Mouse (Mus musculus) splenic B cell, adult 2 months (primary cell): ENCODE data around the gene Matn1.

ENCODE experiments used
- DNase-seq: peaks from one replicate; pipeline ENCODE4 v3.0.0-alpha.2; 2011; ENCODE audit warnings: low read depth, low spot score
- H3K27me3 ChIP-seq: 2 replicates; pipeline ENCODE4 v1.6.1; 2012; ENCODE audit warnings: mild to moderate bottlenecking, low read length, moderate library complexity, mixed read lengths; ENCODE audit not compliant: control insufficient read depth, poor library complexity, insufficient read depth, severe bottlenecking
- H3K36me3 ChIP-seq: 2 replicates; pipeline ENCODE4 v1.6.1; 2012; ENCODE audit warnings: mild to moderate bottlenecking, low read length, moderate library complexity, mixed read lengths; ENCODE audit not compliant: control insufficient read depth, poor library complexity, insufficient read depth, severe bottlenecking

Matn1 gene

DNA sequence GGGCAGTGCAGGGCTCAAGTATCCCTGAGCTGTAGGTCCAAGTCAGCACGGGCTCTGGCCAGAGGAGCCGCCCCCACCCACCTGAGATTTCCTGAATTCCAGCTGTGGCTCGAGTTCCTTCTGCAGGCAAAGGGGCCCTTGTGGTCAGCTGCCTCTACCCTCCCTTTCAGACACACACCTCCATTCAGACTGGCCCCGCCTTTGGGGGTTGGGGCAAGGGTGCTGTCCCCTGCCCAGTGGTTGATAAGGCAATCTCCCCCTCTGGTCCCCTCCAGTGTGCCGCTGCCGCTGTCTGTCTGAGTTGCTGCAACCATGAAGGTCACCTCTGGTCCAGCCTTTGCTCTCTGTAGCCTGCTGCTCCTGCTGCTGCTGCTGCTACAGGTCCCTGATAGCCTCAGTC is at the start of gene Matn1:
Matn1 (plus strand) TSS at position 274 of the 400 bp plus-strand sequence.
- Histone ChIP-seq H3K27me3 (no peaks in the 10 kb centered on the region), H3K36me3 (no peaks in the 10 kb centered on the region)
- DNase-seq: no peak

DNA sequence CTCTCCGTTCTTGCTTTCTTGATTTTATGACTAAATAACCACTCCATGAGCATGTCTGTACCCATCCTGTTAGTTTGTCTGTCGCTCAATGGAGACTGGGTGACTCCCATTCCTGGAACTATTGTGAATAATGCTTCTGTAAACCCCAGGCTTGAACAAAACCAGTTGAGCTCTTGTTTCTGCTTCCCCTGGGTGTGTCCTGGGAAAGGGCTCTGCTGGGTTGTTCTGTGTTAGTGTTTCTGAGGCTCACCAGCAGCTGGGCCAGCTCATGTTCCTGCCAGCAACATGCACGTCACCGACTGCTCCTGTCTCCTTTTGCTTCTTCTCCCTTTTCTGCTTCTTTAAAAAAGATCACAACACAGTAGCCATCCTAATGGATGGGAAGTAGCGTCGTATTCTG is 48.5 kb upstream of the Matn1 start:
- no peaks in the 10 kb centered on the region for H3K27me3 ChIP-seq
- DNase-seq: no peak
- H3K36me3 ChIP-seq: no peaks in the 10 kb centered on the region

DNA sequence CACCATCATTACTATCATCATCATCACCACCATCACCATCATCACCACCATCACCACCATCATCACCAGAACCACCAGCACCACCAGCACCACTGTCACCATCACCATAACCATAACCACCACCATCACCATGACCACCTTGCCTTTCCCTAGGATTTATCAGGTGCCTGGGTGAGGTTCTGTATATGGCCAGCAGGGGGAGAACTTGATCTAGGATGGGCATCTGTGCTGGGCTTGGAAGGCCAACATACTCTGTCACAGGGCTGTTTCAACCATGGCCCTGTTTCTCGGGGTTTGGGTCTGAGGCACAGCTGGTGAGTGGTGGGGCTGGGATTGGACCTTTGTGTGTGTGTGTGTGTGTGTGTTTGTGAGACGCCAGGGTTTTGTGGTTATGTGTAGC is 47.8 kb upstream of the Matn1 start:
- Histone ChIP-seq H3K36me3 (no peaks in the 10 kb centered on the region), H3K27me3 (no peaks in the 10 kb centered on the region)
- peak; percentile 87 for DNase-seq

DNA sequence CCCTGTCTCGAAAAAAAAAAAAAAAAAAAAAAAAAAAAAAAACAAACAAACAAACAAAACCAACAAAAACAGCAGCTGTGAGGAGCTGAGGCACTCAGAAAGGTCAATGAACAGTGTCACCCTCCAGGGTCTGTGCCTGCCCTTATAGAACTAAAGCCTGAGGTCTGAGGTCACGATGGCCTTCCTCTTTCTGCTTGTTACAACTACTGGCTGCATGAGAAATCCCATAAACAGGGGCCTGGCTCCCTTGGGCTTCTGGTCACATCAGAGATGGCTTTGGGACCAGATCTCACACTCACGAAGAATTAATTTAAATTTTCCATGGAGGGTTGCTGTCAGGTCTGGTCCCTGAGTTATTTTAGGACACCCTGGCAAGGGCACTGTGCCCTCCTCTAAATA is 44.8 kb upstream of the Matn1 start:
- peak; percentile 71 for DNase-seq
- H3K36me3 ChIP-seq: no peaks in the 10 kb centered on the region

DNA sequence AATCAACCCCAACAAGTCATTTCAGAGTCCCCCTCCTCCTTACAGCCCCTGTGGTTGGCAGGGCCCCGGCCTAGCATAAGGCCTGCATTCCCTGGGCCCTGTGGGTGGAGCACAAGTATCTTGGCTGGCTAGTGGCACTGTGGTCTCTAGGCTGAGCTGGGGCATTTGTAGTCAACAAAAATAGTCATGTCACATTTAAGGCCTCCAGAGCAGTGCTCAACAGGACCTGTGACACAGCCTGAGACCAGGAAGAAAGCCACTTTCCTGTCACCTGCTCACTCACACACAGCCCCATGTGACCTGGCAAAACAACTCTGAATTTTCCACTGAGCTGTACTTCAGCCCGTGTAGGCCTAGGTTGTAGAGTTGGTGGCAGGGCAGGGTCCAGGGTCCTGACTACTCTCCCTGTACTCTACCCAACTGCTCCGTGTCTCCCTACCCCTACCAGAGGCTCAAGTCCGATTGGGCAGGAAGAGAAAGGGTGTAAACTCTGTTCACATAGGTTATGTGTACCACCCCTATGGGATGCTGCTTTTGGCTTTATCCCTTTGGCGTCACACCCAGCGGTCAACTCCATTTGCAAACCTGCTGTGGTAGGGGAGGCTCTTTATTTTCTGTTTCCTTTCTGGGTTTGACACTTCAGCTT is 44.3 kb upstream of the Matn1 start:
- Histone ChIP-seq H3K27me3 (no peaks in the 10 kb centered on the region), H3K36me3 (no peaks in the 10 kb centered on the region)
- peak; percentile 90 for DNase-seq

More for the DNA sequence above, 44.8 kb upstream of the Matn1 start:
- no peaks in the 10 kb centered on the region for H3K27me3 ChIP-seq

DNA sequence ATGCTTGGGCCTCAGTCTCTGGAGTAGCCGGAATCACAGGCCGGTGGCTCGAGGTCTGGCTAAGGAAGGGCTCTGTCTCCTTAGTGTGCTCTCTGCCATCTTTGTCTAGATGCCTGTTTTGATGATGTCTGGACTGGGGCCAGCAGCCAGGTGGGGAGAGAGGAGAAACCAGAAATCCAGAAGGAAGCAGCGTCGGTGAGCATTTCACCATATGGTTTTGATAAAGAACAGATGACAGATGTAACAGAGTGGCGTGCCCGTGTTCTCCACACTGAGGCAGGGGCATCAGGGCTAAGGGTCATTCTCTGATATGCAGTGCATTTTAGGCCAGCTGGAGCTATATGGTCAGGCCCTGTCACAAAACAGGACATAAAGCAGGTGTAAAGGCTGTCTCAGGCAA is 43.4 kb upstream of the Matn1 start:
- DNase-seq: no peak
- H3K27me3 ChIP-seq: no peaks in the 10 kb centered on the region
- no peaks in the 10 kb centered on the region for H3K36me3 ChIP-seq

DNA sequence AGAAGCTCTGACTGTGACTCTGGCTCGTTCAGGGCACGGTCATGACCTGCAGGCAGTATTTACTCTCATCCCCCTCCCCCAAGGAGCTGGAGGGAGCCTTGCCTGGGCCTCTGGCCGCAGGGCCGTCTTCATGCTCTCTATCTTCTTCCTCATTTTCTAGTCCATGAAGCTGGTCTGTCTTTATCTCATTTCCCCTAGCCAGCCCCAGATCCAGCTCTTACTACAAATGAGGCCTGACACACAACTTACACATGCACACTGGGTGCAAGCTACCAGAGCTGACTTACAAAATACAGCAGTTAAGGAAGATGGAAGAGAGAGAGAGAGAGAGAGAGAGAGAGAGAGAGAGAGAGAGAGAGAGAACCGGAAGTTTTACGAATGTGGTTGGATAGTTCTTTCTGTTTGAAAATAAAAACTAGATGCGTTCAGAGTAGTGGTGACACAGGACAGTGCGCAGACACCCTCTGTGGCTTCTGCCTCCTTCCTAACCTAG is 41.9 kb upstream of the Matn1 start:
- no peaks in the 10 kb centered on the region for H3K27me3 ChIP-seq
- DNase-seq: peak; percentile 69
- H3K36me3 ChIP-seq: no peaks in the 10 kb centered on the region

DNA sequence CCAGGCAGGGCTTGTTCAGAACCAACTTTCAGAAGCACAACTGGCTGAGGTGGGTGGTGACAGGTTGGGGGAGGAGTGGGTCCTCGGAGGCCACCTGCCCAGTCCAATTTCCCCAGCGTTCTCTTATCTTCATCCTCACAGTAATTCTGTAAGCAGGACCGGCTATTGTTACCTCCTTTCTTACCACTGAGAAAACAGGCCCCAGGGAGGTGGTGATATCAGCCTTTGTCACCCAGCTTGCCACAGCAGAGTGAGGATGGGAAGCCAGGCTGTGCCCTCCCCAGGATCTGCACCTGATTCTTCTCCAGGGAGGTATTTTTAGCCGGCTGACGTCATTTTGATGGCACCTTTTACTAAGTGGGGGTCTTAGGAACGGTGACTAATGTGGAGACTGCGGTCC is 39.2 kb upstream of the Matn1 start:
- Histone ChIP-seq H3K27me3 (no peaks in the 10 kb centered on the region), H3K36me3 (no peaks in the 10 kb centered on the region)
- no peak for DNase-seq

DNA sequence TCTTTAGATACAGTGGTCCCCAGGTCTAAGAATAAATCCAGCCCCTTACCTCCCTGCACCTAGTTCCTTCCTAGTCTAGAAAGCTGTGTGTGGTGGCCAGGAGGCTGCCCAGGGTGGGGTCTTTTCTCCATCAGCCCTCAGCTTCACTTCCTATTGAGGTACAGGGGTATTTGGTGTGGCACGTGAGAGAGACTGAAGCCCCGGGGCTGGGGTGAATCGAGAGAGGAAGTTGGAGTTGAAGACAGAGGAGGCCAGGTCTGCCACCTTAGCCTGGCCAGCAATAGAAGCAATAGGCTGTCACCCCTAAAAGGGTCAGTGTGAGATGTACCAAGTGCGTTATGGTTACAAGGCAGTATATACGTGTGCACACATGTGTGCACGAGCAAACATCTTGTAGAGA is 38.3 kb upstream of the Matn1 start:
- peak; percentile 47 for DNase-seq
- H3K27me3 ChIP-seq: no peaks in the 10 kb centered on the region
- H3K36me3 ChIP-seq: no peaks in the 10 kb centered on the region

DNA sequence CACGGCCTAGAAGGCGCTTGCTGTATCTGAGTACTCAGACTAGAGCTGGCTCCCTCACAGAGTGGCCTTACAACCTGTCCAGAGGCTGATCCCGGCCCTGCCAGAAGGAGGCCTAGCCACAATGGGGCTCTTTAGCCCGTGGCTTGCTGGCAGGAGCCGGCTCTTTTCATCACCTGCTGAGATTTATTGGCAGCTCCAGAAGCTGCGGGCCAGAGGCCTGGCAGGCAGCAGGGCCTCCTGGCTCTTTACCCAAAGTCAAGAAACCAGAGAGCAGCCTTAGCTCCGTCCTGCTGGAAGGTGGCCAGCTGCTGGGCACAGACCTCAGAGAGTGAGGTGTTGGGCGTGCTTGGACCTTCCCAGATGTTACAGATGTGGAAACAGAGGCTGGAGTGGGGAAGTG is 37.9 kb upstream of the Matn1 start:
- no peak for DNase-seq

DNA sequence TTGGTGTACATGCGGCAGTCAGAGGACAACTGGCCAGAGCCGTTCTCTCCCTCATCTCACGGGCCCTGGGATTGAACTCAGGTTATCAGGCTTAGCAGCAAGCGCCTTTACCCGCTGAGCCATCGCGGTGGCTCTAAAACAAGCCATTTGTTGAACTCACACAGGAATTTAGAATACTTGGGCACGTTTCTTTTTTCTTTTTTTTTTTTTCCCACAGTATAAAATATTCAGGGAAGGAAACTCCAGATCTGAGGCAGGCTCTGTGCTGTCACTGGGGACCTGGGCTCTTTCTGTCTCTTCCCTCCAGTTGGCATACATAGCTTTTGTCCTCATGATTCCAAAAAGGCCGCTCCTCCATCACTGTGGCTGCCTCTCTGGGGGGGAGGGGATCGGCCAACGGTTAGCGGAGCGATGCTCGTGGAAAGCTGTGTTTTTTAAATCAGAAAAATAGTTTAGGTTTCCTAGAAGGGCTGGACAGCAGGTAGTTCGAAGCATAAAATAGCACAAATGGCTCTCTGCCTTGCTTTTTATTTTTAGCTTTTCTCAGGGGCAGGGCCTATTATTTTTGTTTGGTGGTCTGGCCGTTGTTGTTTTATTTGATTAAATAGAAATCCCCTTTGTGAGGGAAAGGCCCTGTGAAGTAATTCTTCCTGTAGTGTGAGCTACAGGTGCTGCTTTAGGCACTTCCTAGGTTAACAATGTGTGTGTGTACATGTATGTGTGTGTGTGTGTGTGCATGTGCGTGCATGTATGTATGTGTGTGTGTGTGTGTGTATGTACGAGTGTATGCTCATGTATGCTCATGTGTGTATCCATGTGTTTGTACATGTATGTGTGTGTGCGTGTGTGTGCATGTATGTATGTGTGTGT is 36.8 kb upstream of the Matn1 start:
- no peaks in the 10 kb centered on the region for H3K36me3 ChIP-seq
- peak; percentile 62 for DNase-seq
- no peaks in the 10 kb centered on the region for H3K27me3 ChIP-seq

More for the DNA sequence above, 37.9 kb upstream of the Matn1 start:
- Histone ChIP-seq H3K36me3 (no peaks in the 10 kb centered on the region), H3K27me3 (no peaks in the 10 kb centered on the region)

DNA sequence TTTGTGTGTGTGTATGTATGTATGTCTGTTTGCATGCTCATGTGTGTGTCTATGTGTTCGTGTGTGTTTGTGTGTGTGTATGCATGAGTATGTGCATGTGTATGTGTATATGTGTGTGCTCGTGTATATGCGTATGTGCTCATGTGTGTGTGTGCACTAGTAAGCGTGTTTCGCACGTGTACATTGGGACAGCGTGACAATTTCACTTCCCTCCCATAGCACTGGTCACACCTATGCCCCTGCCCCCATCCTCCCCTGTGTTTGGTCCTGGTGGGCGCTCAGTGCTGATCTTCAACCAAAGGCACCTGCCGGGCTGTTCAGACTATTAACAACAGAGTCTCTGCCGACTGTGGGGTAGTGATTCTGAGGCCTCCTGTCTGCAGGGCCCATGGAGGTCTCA is 36.1 kb upstream of the Matn1 start:
- no peak for DNase-seq
- no peaks in the 10 kb centered on the region for H3K27me3 ChIP-seq
- no peaks in the 10 kb centered on the region for H3K36me3 ChIP-seq

DNA sequence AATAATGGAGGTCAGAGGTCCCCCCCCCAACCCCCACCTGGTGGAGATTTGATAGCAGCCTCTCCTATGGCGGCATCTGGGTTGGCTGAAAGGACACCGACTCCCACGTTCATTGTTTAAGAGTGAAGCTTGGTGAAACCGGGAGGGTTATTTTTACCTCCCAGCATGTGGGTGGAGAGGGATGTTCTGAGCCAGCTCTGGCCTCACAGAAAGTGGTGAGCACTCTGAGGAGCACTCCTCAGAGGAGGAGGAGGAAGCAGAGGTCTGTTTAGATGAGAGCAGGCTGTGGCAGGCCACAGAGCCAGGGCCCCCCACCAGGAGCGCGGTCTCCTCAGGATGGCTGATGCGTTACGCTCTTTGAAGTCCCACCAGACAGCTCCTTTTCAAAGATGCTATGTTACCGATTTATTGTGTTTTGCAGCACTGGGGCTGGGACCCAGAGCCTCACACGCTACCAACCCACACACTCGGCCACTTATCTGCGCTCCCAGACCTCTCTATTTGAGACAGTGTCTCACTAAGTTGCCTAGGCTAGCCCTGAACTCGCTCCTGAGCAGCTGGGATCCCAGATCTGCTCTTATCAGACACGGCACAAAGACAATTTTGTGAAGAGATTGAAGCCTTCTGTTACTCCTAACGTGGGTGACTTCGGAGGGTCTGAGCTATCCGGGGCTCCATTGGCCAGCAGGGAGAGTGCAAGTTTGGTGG is 34.9 kb upstream of the Matn1 start:
- Histone ChIP-seq H3K27me3 (no peaks in the 10 kb centered on the region), H3K36me3 (no peaks in the 10 kb centered on the region)
- DNase-seq: no peak

DNA sequence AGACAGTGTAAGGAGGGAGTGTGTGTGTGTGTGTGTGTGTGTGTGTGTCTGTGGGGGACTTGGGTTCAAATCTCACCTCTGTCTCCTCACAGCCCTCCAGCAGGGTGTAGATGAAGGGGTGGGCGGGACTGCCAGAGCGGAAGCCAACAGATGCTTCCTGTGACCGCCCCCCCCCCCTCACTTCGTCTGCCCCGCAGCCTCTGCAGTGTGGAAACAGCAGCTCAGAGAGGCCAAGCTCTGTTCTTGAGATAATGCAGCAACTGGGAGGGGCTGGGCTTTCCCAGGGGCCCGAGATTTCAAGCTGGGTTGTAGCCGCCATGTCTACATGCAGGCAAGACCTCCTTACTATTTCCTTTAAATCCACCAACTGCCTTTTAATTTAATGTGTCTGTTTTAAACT is 33.5 kb upstream of the Matn1 start:
- no peaks in the 10 kb centered on the region for H3K27me3 ChIP-seq
- H3K36me3 ChIP-seq: peaks cover 2% of the 10 kb centered on the region; the same call in 1 of the 2 replicates
- peak; percentile 76 for DNase-seq

DNA sequence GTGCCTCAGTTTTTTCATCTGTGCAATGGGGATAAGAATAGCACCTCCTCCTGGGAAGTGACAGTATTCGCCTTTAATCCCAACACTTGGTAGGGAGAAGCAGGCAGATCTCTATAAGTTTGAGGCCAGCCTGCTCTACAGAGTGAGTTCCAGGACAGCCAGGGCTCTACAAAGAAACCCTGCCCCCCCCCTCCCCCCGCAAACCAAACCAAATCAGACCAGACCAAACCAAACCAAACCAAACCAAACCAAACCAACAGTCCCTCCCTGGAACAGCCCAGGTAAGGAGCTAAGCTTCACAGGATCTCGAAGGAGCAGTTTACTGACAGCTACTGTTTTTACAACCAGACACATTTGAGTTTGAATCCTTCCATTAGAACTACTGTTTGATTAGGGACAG is 31.6 kb upstream of the Matn1 start:
- no peaks in the 10 kb centered on the region for H3K27me3 ChIP-seq
- DNase-seq: no peak
- peaks cover 2% of the 10 kb centered on the region; the same call in 1 of the 2 replicates for H3K36me3 ChIP-seq
